Mouse (Mus musculus) kidney, adult 2 months (tissue): ENCODE measurements around the gene Grk5. TPM values are rescaled to one million over a fixed set of nuclear protein-coding genes. Genes with fewer than 3 reads are reported as not detected.

ENCODE experiments used
- DNase-seq: peaks from one replicate; pipeline ENCODE4 v3.0.0; 2021
- H3K27ac ChIP-seq: fragments of 200-500 bp; 2 replicates; pipeline ENCODE4 v1.5.1; 2012; ENCODE audit warnings: low read depth, low read length, control low read depth, inconsistent platforms; ENCODE audit not compliant: insufficient read depth
- H3K27me3 ChIP-seq: fragments of 200-500 bp; replicated peaks from 2 replicates; pipeline ENCODE4 v1.6.1; 2012; ENCODE audit warnings: mild to moderate bottlenecking, moderate library complexity, low read length, inconsistent platforms; ENCODE audit not compliant: control insufficient read depth, insufficient read depth
- H3K36me3 ChIP-seq: fragments of 200-500 bp; 2 replicates; pipeline ENCODE4 v1.6.1; 2012; ENCODE audit warnings: mild to moderate bottlenecking, moderate library complexity, low read length, inconsistent platforms; ENCODE audit not compliant: control insufficient read depth, insufficient read depth
- H3K4me1 ChIP-seq: fragments of 200-500 bp; 2 replicates; pipeline ENCODE4 v1.6.1; 2011; ENCODE audit warnings: low read length; ENCODE audit not compliant: control insufficient read depth, insufficient read depth
- H3K4me3 ChIP-seq: fragments of 200-500 bp; 2 replicates; pipeline ENCODE4 v1.5.1; 2011; ENCODE audit warnings: mild to moderate bottlenecking, low read depth, low read length, control low read depth; ENCODE audit not compliant: insufficient read depth
- CTCF ChIP-seq: fragments of 200-500 bp; conservative IDR thresholded peaks from 2 replicates; pipeline ENCODE4 v1.5.1; 2011; ENCODE audit warnings: low read depth, mild to moderate bottlenecking, control low read depth, low read length, moderate library complexity, mixed read lengths; ENCODE audit not compliant: insufficient read depth, insufficient read length
- POLR2A ChIP-seq: fragments of 200-500 bp; IDR thresholded peaks from one replicate; pipeline ENCODE4 v1.6.1; 2011; ENCODE audit warnings: low read depth, low read length, control low read depth
- WGBS: fragments of 180-500 bp; shearing (Covaris S2); methylation state at CpG from one replicate; pipeline ENCODE4 v1.1.7; 2018; 5-methylcytosine and 5-hydroxymethylcytosine counted together
- polyA plus RNA-seq: library from polyadenylated mRNA; depleted of rRNA; stranded (reverse); fragments of >200 nt; gene quantifications from 2 replicates; pipeline ENCODE4 v1.2.3, GENCODE M21; 2012

Grk5 gene
- polyA plus RNA-seq, 1 experiment: 2.8 TPM

GRCm38 (mm10) chr19:60999652-61000051, 110.1 kb downstream of the Grk5 start:
- no peak for DNase-seq
- Histone ChIP-seq H3K4me1 (peaks cover 11% of the 10 kb centered on the region), H3K27me3 (no peaks in the 10 kb centered on the region), H3K4me3 (no peak overlapping the region), H3K27ac (no peak overlapping the region), H3K36me3 (no peaks in the 10 kb centered on the region)
- TF ChIP-seq POLR2A (no peak), CTCF (no peak)
- WGBS: 85% methylated on average over 2 of the region's 2 CpGs

GRCm38 (mm10) chr19:61000958-61001357, 111.4 kb downstream of the Grk5 start:
- Histone ChIP-seq H3K27me3 (no peaks in the 10 kb centered on the region), H3K36me3 (no peaks in the 10 kb centered on the region), H3K27ac (no peak overlapping the region), H3K4me1 (peaks cover 11% of the 10 kb centered on the region), H3K4me3 (no peak overlapping the region)
- 98% methylated on average over 2 of the region's 2 CpGs for WGBS
- no peak for DNase-seq
- TF ChIP-seq CTCF: no peak

DNA sequence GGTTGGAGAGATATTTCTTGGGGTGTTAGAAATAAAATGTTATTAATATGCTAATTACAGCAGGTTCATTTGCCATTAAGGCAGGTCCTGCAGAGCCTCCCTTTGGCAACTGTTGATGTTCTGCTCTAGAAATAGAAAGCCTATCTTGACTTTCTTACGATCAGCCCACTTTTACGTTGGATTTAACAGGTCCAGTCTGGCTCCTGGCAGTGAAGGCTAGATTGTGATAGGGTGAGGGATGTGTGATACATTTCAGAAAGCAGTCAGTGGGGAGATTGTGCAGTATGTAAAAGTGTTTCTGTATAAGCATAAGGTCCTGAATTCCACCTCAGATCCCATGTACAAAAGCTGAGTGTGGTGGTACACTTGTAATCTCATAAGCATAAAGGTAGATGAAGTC, 119.7 kb downstream of the Grk5 start:
- WGBS: 61% methylated on average over 2 of the region's 2 CpGs
- no peaks in the 10 kb centered on the region for H3K27me3 ChIP-seq
- no peaks in the 10 kb centered on the region for H3K4me1 ChIP-seq
- DNase-seq: peak; percentile 25
- no peak overlapping the region for H3K27ac ChIP-seq
- H3K4me3 ChIP-seq: no peak overlapping the region
- no peaks in the 10 kb centered on the region for H3K36me3 ChIP-seq
- TF ChIP-seq POLR2A (no peak), CTCF (no peak)

- Histone ChIP-seq H3K4me3 (no peak overlapping the region), H3K36me3 (no peaks in the 10 kb centered on the region), H3K27me3 (no peaks in the 10 kb centered on the region), H3K27ac (no peak overlapping the region), H3K4me1 (0 out of 2 replicates have a peak, but pooled peaks cover 3% of the 10 kb centered on the region)
- TF ChIP-seq CTCF: no peak
- no peak for TF ChIP-seq POLR2A
- no peak for DNase-seq
- WGBS: 94% methylated on average over 1 of the region's 1 CpGs
Observed at GRCm38 (mm10) chr19:61017477-61018266, 128.1 kb downstream of the Grk5 start.

- Histone ChIP-seq H3K27me3 (no peaks in the 10 kb centered on the region), H3K36me3 (no peaks in the 10 kb centered on the region), H3K27ac (peak overlapping the region; percentile 55; the same call in 1 of the 2 replicates), H3K4me1 (0 out of 2 replicates have a peak, but pooled peaks cover 3% of the 10 kb centered on the region), H3K4me3 (no peak overlapping the region)
- no peak for TF ChIP-seq POLR2A
- TF ChIP-seq CTCF: no peak
- DNase-seq: no peak
- WGBS: 33% methylated on average over 2 of the region's 2 CpGs
Observed at GRCm38 (mm10) chr19:61021502-61021901, 132.0 kb downstream of the Grk5 start.

- no peaks in the 10 kb centered on the region for H3K27me3 ChIP-seq
- H3K4me1 ChIP-seq: 0 out of 2 replicates have a peak, but pooled peaks cover 3% of the 10 kb centered on the region
- TF ChIP-seq CTCF (no peak), POLR2A (no peak)
- H3K36me3 ChIP-seq: no peaks in the 10 kb centered on the region
- peak overlapping the region; percentile 55; the same call in 1 of the 2 replicates for H3K27ac ChIP-seq
- no peak overlapping the region for H3K4me3 ChIP-seq
- peak; percentile 48 for DNase-seq
- WGBS: 66% methylated on average over 3 of the region's 3 CpGs
Observed at GRCm38 (mm10) chr19:61021939-61022566, 132.5 kb downstream of the Grk5 start.

DNA sequence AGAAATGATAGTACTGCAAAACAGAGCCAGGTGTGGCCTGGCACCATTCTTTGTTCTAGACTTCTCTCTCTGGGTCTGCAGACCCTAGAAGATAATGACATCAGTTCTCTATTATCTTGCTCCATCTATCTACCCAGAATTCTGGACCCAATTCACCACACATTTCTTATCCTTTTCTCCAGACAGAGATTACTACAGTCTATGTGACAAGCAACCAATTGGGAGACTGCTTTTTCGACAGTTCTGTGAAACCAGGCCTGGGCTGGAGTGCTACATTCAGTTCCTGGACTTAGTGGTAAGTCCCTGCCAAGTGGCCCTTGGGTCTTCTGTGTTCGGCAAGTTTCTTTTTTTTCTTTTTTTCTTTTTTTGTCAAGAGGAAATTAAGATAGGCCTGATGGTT, 142.0 kb downstream of the Grk5 start:
- no peak overlapping the region for H3K27ac ChIP-seq
- no peaks in the 10 kb centered on the region for H3K4me1 ChIP-seq
- DNase-seq: no peak
- no peak overlapping the region for H3K4me3 ChIP-seq
- WGBS: 76% methylated on average over 2 of the region's 2 CpGs
- TF ChIP-seq POLR2A (no peak), CTCF (no peak)
- H3K36me3 ChIP-seq: no peaks in the 10 kb centered on the region
- H3K27me3 ChIP-seq: no peaks in the 10 kb centered on the region
